Mouse (Mus musculus) cerebellum, postnatal 25 days (tissue): ENCODE data around the gene Inhba.

ENCODE experiments used
- DNase-seq, 2 experiments: peaks; one replicate each; pipeline ENCODE4 v3.0.0; 2021; ENCODE audit warnings: mixed read lengths in 2 of 2

Gene Inhba

GRCm38 (mm10) chr13:16011372-16012242, at the start of gene Inhba:
Inhba (plus strand) TSS chr13:16011851.
- peak; percentile 73 to 75 for DNase-seq

GRCm38 (mm10) chr13:15976584-15976983, 35.1 kb upstream of the Inhba start:
- DNase-seq, result no peak

- no peak for DNase-seq
Measured at GRCm38 (mm10) chr13:15979551-15979950, 32.1 kb upstream of the Inhba start.

GRCm38 (mm10) chr13:15982041-15982440, 29.6 kb upstream of the Inhba start:
- no peak for DNase-seq

- DNase-seq, result no peak
Measured at GRCm38 (mm10) chr13:15985761-15986160, 25.9 kb upstream of the Inhba start.

GRCm38 (mm10) chr13:15986172-15986571, 25.5 kb upstream of the Inhba start:
- no peak for DNase-seq

- no peak for DNase-seq
Measured at GRCm38 (mm10) chr13:15995314-15995713, 16.3 kb upstream of the Inhba start.

GRCm38 (mm10) chr13:16005517-16005916, 6.1 kb upstream of the Inhba start:
- DNase-seq, result peak; percentile 24 to 59

- DNase-seq, result no peak
Measured at GRCm38 (mm10) chr13:16007748-16008147, 3.9 kb upstream of the Inhba start.

- no peak for DNase-seq
Measured at GRCm38 (mm10) chr13:16008348-16008747, 3.3 kb upstream of the Inhba start.

- no peak for DNase-seq
Measured at GRCm38 (mm10) chr13:16009766-16010465, 1.7 kb upstream of the Inhba start.

- no peak for DNase-seq
Measured at GRCm38 (mm10) chr13:16010586-16010985, 1.1 kb upstream of the Inhba start.

- DNase-seq, result peak; percentile 77 to 82
Measured at GRCm38 (mm10) chr13:16012243-16012887, 714 bp downstream of the Inhba start.

- no peak for DNase-seq
Measured at GRCm38 (mm10) chr13:16014166-16014565, 2.5 kb downstream of the Inhba start.

GRCm38 (mm10) chr13:16016506-16016905, 4.9 kb downstream of the Inhba start:
- DNase-seq, result peak in 1 of 2 experiments; percentile 15

GRCm38 (mm10) chr13:16017338-16017737, 5.7 kb downstream of the Inhba start:
- DNase-seq, result peak in 1 of 2 experiments; percentile 10

GRCm38 (mm10) chr13:16017777-16018176, 6.1 kb downstream of the Inhba start:
- peak in 1 of 2 experiments; percentile 15 for DNase-seq

GRCm38 (mm10) chr13:16018807-16019510, 7.3 kb downstream of the Inhba start:
- DNase-seq, result no peak

GRCm38 (mm10) chr13:16020659-16021058, 9.0 kb downstream of the Inhba start:
- DNase-seq, result peak; percentile 29 to 69

- DNase-seq, result no peak
Measured at GRCm38 (mm10) chr13:16021181-16021580, 9.5 kb downstream of the Inhba start.

GRCm38 (mm10) chr13:16021849-16022248, 10.2 kb downstream of the Inhba start:
- DNase-seq, result no peak

- no peak for DNase-seq
Measured at GRCm38 (mm10) chr13:16022536-16022935, 10.9 kb downstream of the Inhba start.
